Mouse (Mus musculus): ENCODE results near the gene Ccdc34. TPM values are rescaled to one million over a fixed set of nuclear protein-coding genes. Genes with fewer than 3 reads are reported as not detected.
A peak's percentile ranks its signal among the peaks of the same experiment; 100 is the strongest.

Ccdc34 gene
- polyA plus RNA-seq, 1 experiment = 16.2 TPM

DNA sequence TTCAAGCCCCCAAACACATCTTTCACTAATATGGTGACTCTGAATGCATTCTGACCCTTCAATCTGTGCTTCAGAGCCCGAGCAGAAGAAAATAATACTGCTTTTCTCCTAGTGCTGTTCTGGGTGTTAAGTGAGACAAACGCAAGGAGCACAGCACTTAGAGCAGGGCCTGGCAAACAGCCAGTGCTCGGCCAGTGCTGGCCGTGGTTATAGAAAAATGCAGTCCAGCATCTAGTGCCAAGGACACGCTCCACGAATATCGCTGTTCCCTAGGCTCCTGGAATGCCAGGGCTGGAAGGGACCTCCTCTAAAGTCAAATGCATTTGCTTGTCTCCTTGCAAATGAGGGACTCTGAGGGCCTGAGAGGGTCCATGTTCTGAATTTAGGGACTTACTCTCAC is 160.3 kb downstream of the Ccdc34 start:
- no peak for TF ChIP-seq POLR2A (IDR thresholded peaks at IDR 0.05; ENCODE audit: control insufficient read depth, low read depth, low read length)
- H3K4me3 ChIP-seq (ENCODE audit: control insufficient read depth, low read depth, low read length) = no peak overlapping the region
- H3K36me3 ChIP-seq (ENCODE audit: control insufficient read depth, insufficient read depth, low read length) = no peaks in the 10 kb centered on the region
- H3K27me3 ChIP-seq (ENCODE audit: control insufficient read depth, insufficient read depth, low read length) = no peaks in the 10 kb centered on the region
- peaks cover 3% of the 10 kb centered on the region; the same call in 1 of the 2 replicates for H3K4me1 ChIP-seq (ENCODE audit: control insufficient read depth, insufficient read depth, low read length)
- H3K27ac ChIP-seq (ENCODE audit: control insufficient read depth, insufficient read depth, low read depth, low read length) = no peak overlapping the region

DNA sequence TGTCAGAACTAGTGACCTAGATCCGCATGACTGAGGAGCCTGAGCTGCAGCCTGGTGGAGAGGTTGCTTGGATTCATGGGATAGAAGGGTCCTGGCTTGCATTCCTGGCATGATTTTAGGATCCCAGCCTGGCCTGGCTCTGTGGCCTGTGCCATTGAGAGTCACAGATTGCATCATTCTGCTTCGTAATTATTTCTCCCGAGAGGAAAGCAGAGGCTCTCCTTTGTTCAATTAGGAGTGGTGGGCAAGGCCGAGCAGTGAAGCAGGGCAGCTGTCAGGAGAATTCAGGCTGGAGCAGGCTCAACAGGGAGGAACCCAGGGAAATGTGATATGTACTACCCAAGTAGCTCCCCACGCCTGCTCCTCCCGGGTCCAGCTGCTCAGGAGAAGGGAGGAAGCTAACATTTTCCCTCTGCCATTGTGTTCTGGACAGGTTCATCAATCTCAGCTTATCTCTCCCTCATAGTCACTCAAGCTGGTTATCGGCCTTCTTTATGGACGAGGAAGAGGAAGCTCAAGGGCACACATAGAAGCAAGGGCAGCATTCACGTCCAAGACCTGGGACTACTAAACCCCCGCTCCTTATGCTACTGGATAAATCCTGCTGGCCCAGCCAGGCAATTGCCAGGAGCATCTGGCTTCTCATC is 162.2 kb downstream of the Ccdc34 start:
- peaks cover 3% of the 10 kb centered on the region; the same call in 1 of the 2 replicates for H3K4me1 ChIP-seq (ENCODE audit: control insufficient read depth, insufficient read depth, low read length)
- H3K4me3 ChIP-seq (ENCODE audit: control insufficient read depth, low read depth, low read length) = no peak overlapping the region
- TF ChIP-seq POLR2A (IDR thresholded peaks at IDR 0.05; ENCODE audit: control insufficient read depth, low read depth, low read length) = no peak
- TF ChIP-seq CTCF (IDR thresholded peaks at IDR 0.05; ENCODE audit: control insufficient read depth, insufficient read depth, insufficient replicate concordance, low read depth, low read length) = no peak
- H3K36me3 ChIP-seq (ENCODE audit: control insufficient read depth, insufficient read depth, low read length) = no peaks in the 10 kb centered on the region
- no peaks in the 10 kb centered on the region for H3K27me3 ChIP-seq (ENCODE audit: control insufficient read depth, insufficient read depth, low read length)
- H3K27ac ChIP-seq (ENCODE audit: control insufficient read depth, insufficient read depth, low read depth, low read length) = peak overlapping the region; percentile 51; the same call in 1 of the 2 replicates

DNA sequence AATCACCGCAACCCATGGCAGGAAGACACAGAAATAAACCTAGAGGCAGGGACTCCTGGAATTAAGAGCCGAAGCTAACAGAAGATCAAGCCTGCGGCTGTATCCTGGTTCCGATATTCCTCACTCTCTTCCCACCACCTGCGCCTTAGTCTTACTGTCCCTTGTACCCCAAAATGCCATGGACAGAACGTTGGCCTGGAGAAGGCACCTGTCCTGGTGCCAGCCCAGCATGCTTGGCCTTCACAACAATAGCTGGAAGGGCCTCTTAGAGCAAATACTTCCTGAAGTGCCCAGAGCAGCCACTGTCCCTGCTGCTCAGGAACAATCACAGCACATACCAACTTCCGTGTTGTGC is 162.7 kb downstream of the Ccdc34 start:
- no peak overlapping the region for H3K27ac ChIP-seq (ENCODE audit: control insufficient read depth, insufficient read depth, low read depth, low read length)

DNA sequence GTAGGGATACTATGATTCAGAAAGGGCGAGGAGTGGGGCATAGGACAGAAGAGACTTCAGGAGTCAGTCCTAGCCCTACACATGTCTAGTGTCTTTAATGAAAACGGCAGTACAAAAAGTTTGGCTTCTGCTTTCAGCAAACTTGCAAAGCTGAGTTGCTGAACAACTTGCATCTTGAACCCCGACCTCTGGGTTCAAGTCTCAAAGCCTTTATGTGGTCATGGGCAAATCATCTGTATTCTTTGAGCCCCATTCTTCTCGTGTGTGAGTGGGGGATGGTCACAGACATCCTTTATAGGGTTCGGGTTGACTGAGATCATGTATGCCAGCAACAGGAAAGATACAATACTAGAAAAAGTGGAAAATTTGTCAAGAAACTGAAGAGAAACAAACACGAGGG is 164.0 kb downstream of the Ccdc34 start:
- no peak overlapping the region for H3K4me3 ChIP-seq (ENCODE audit: control insufficient read depth, low read depth, low read length)
- TF ChIP-seq POLR2A (IDR thresholded peaks at IDR 0.05; ENCODE audit: control insufficient read depth, low read depth, low read length) (no peak), CTCF (IDR thresholded peaks at IDR 0.05; ENCODE audit: control insufficient read depth, insufficient read depth, insufficient replicate concordance, low read depth, low read length) (no peak)
- H3K36me3 ChIP-seq (ENCODE audit: control insufficient read depth, insufficient read depth, low read length) = no peaks in the 10 kb centered on the region
- H3K4me1 ChIP-seq (ENCODE audit: control insufficient read depth, insufficient read depth, low read length) = peaks cover 3% of the 10 kb centered on the region; the same call in 1 of the 2 replicates
- no peak overlapping the region for H3K27ac ChIP-seq (ENCODE audit: control insufficient read depth, insufficient read depth, low read depth, low read length)
- no peaks in the 10 kb centered on the region for H3K27me3 ChIP-seq (ENCODE audit: control insufficient read depth, insufficient read depth, low read length)

More for the DNA sequence above, 162.7 kb downstream of the Ccdc34 start:
- H3K4me3 ChIP-seq (ENCODE audit: control insufficient read depth, low read depth, low read length) = no peak overlapping the region
- H3K27me3 ChIP-seq (ENCODE audit: control insufficient read depth, insufficient read depth, low read length) = no peaks in the 10 kb centered on the region
- TF ChIP-seq POLR2A (IDR thresholded peaks at IDR 0.05; ENCODE audit: control insufficient read depth, low read depth, low read length) (no peak), CTCF (IDR thresholded peaks at IDR 0.05; ENCODE audit: control insufficient read depth, insufficient read depth, insufficient replicate concordance, low read depth, low read length) (no peak)
- no peaks in the 10 kb centered on the region for H3K36me3 ChIP-seq (ENCODE audit: control insufficient read depth, insufficient read depth, low read length)
- peaks cover 3% of the 10 kb centered on the region; the same call in 1 of the 2 replicates for H3K4me1 ChIP-seq (ENCODE audit: control insufficient read depth, insufficient read depth, low read length)

DNA sequence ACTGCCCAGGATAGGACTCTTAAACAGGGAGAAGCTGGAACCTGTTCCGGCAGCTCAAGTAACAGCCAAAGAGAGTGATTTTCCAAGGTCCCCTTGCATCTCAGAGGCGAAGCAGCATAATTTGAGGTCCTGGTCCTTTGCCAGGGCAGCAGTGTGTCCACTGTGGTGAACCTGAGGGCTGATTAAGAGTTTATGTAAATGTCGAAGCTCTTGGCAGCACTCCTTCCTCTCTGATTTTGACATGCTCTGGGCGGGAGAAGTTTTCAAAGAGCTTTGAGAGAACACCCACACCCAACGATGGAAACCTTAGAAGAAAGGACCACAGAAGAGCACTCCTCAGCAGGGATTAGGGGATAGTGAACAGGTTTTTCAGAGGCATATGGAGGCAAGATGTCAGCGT is 164.6 kb downstream of the Ccdc34 start:
- Histone ChIP-seq H3K27ac (ENCODE audit: control insufficient read depth, insufficient read depth, low read depth, low read length) (no peak overlapping the region), H3K4me3 (ENCODE audit: control insufficient read depth, low read depth, low read length) (no peak overlapping the region), H3K27me3 (ENCODE audit: control insufficient read depth, insufficient read depth, low read length) (no peaks in the 10 kb centered on the region), H3K4me1 (ENCODE audit: control insufficient read depth, insufficient read depth, low read length) (peaks cover 3% of the 10 kb centered on the region; the same call in 1 of the 2 replicates), H3K36me3 (ENCODE audit: control insufficient read depth, insufficient read depth, low read length) (no peaks in the 10 kb centered on the region)
- no peak for TF ChIP-seq CTCF (IDR thresholded peaks at IDR 0.05; ENCODE audit: control insufficient read depth, insufficient read depth, insufficient replicate concordance, low read depth, low read length)
- TF ChIP-seq POLR2A (IDR thresholded peaks at IDR 0.05; ENCODE audit: control insufficient read depth, low read depth, low read length) = no peak

DNA sequence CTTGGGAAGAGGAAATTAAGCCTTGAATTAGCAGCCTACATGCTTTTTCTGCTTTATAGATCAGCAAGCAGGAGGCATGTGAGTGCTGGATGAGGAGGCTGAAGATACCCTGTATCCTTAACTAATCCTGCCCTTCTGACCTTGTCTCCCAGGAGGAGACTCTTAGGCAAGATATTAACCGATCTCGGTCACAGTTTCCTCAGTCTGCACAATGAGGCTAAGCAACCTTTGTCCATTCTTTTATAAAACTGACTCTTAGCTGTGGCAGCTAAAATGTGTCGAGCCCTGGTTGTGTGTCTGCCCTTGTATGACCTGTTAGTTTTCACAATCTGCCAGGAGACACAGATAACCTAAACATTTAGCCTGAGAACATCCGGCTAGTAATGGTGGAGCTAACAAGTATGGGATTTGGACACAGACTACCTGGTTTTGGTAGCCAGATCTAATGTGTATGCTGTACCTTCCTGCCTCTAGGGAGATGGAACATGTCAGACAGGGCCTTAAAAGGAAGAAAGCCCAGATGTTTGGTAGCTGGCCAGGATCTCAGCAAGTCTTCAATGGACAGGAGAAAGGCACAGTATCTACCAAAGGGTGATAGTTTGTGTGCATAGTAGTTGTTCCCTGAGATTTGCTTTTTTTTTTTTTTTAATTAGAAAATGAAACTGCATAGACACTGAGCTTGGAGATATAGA is 165.3 kb downstream of the Ccdc34 start:
- Histone ChIP-seq H3K36me3 (ENCODE audit: control insufficient read depth, insufficient read depth, low read length) (no peaks in the 10 kb centered on the region), H3K4me1 (ENCODE audit: control insufficient read depth, insufficient read depth, low read length) (peaks cover 3% of the 10 kb centered on the region; the same call in 1 of the 2 replicates), H3K4me3 (ENCODE audit: control insufficient read depth, low read depth, low read length) (no peak overlapping the region), H3K27me3 (ENCODE audit: control insufficient read depth, insufficient read depth, low read length) (no peaks in the 10 kb centered on the region), H3K27ac (ENCODE audit: control insufficient read depth, insufficient read depth, low read depth, low read length) (no peak overlapping the region)
- TF ChIP-seq POLR2A (IDR thresholded peaks at IDR 0.05; ENCODE audit: control insufficient read depth, low read depth, low read length) = no peak
- TF ChIP-seq CTCF (IDR thresholded peaks at IDR 0.05; ENCODE audit: control insufficient read depth, insufficient read depth, insufficient replicate concordance, low read depth, low read length) = no peak

DNA sequence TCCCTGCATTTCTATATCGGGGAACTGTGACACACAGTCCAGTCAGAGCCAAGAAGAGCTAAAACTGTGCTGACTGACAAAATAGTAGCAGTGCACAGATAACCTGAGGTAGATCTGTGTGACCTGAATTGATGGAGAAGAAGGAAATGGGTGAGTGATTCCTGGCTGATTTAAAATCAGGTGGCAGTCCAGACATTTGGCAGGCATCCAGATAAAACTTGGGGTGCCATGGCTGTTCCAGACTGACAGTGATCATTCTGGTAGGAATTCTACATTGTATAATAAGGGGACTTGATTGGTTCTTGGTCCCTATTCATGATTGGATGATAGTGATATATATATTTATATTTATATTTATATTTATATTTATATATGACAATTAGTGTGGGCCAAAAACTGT is 166.5 kb downstream of the Ccdc34 start:
- Histone ChIP-seq H3K4me1 (ENCODE audit: control insufficient read depth, insufficient read depth, low read length) (peaks cover 3% of the 10 kb centered on the region; the same call in 1 of the 2 replicates), H3K36me3 (ENCODE audit: control insufficient read depth, insufficient read depth, low read length) (no peaks in the 10 kb centered on the region), H3K27me3 (ENCODE audit: control insufficient read depth, insufficient read depth, low read length) (no peaks in the 10 kb centered on the region), H3K27ac (ENCODE audit: control insufficient read depth, insufficient read depth, low read depth, low read length) (no peak overlapping the region), H3K4me3 (ENCODE audit: control insufficient read depth, low read depth, low read length) (no peak overlapping the region)
- no peak for TF ChIP-seq POLR2A (IDR thresholded peaks at IDR 0.05; ENCODE audit: control insufficient read depth, low read depth, low read length)
- no peak for TF ChIP-seq CTCF (IDR thresholded peaks at IDR 0.05; ENCODE audit: control insufficient read depth, insufficient read depth, insufficient replicate concordance, low read depth, low read length)

All from testis, adult 2 months (tissue).